Mouse (Mus musculus) hindbrain, embryonic 13.5 days (tissue): ENCODE data around the gene Snapc2. TPM values are rescaled to one million over a fixed set of nuclear protein-coding genes. Genes with fewer than 3 reads are reported as not detected.

Experiments used
- ATAC-seq: fragments of 200-750 bp; cut with Nextera tagmentation; 2 replicates; pipeline ENCODE4 v1.8.0; 2017; ENCODE audit warnings: moderate TSS enrichment; ENCODE audit not compliant: low FRiP score
- H3K27ac ChIP-seq: fragments of 300-500 bp; sonication (generic); 2 replicates; pipeline ENCODE4 v1.5.1; 2015; ENCODE audit warnings: inconsistent platforms, mild to moderate bottlenecking, moderate library complexity
- H3K27me3 ChIP-seq: fragments of 300-500 bp; sonication (generic); 2 replicates; pipeline ENCODE4 v1.6.1; 2015; ENCODE audit warnings: mild to moderate bottlenecking, inconsistent platforms
- H3K36me3 ChIP-seq: fragments of 300-500 bp; sonication (generic); 2 replicates; pipeline ENCODE4 v1.6.1; 2015; ENCODE audit warnings: mild to moderate bottlenecking, inconsistent platforms
- H3K4me1 ChIP-seq: fragments of 300-500 bp; sonication (generic); replicated peaks from 2 replicates; pipeline ENCODE4 v1.6.1; 2015; ENCODE audit warnings: inconsistent platforms
- H3K4me2 ChIP-seq: fragments of 300-500 bp; sonication (generic); 2 replicates; pipeline ENCODE4 v1.6.1; 2015; ENCODE audit warnings: inconsistent platforms, mild to moderate bottlenecking, moderate library complexity
- H3K4me3 ChIP-seq: fragments of 300-500 bp; sonication (generic); 2 replicates; pipeline ENCODE4 v1.5.1; 2015; ENCODE audit warnings: mild to moderate bottlenecking, inconsistent platforms
- H3K9ac ChIP-seq: fragments of 300-500 bp; sonication (generic); 2 replicates; pipeline ENCODE4 v1.6.1; 2015; ENCODE audit warnings: mild to moderate bottlenecking, inconsistent platforms
- H3K9me3 ChIP-seq: fragments of 300-500 bp; sonication (generic); 2 replicates; pipeline ENCODE4 v1.6.1; 2016; ENCODE audit warnings: inconsistent platforms
- WGBS: fragments of 180-500 bp; shearing (Covaris S2); methylation state at CpG from one replicate; pipeline ENCODE4 v1.1.7; 2015; 5-methylcytosine and 5-hydroxymethylcytosine counted together
- polyA plus RNA-seq: library from polyadenylated mRNA; unstranded; fragments of >200 nt; fragmentation: Nextera tagmentation; extraction: Ambion mirVana; gene quantifications from 2 replicates; pipeline ENCODE4 v1.2.1, GENCODE M21; 2015

Snapc2 gene
- polyA plus RNA-seq = 62.1 and 65.2 TPM in 2 replicates

DNA sequence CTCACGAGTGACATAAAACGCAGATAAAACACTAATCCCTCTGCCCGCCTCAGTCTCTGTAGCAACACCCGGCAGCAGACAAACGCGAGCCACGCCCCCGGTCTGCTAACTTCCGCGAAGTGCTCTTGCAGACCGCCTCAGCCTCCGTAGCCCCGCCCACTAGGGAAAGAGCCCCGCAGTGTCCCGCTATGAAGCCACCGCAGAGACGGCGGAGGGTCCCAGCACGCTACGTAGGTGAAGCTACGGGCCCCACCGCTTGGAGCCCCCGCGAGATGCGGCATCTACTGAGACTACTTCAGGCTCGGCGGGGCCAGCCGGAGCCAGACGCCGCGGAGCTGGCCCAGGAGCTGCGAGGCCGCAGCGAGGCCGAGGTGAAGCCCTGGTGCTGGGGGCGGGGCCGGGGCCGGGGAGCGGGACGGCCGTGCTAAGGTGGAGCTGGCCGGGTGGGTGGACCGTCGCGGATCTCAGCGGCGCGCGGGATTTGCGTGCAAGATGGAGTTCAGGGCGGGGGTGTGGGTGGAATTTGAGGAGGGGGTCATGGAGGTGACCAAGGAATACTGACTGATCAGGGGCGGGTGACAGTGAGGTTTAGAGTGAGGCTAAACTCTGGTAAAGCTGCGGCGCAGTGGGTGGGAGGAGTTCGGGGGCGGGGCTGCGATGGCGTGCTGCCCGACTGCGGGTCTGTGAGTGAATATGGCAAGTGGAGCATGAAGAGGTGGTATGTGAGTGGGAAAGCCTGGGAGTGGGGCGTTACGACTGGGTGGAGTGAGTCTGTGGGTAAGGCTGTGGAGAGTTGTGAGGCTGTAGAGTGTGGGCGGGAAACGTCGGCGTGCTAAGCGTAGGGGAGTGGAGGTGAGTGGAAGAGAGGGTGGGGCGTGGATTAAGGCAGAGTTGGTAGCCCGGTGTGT, at the start of gene Snapc2:
Gene Snapc2 (plus strand): TSS at position 147 of the 908 bp plus-strand sequence.
- Histone ChIP-seq H3K4me1 (peaks cover 74% of the 10 kb centered on the region), H3K9me3 (no peaks in the 10 kb centered on the region), H3K36me3 (peaks cover 40% of the 10 kb centered on the region), H3K4me2 (peak within 1 kb of the TSS; percentile 66), H3K4me3 (peak within 1 kb of the TSS; percentile 88), H3K27ac (peak within 1 kb of the TSS; percentile 96), H3K27me3 (peaks cover 11% of the 10 kb centered on the region), H3K9ac (peak within 1 kb of the TSS; percentile 92)
- WGBS = under 1% methylated on average over 69 of the region's 69 CpGs
- peak; percentile 85 for ATAC-seq

DNA sequence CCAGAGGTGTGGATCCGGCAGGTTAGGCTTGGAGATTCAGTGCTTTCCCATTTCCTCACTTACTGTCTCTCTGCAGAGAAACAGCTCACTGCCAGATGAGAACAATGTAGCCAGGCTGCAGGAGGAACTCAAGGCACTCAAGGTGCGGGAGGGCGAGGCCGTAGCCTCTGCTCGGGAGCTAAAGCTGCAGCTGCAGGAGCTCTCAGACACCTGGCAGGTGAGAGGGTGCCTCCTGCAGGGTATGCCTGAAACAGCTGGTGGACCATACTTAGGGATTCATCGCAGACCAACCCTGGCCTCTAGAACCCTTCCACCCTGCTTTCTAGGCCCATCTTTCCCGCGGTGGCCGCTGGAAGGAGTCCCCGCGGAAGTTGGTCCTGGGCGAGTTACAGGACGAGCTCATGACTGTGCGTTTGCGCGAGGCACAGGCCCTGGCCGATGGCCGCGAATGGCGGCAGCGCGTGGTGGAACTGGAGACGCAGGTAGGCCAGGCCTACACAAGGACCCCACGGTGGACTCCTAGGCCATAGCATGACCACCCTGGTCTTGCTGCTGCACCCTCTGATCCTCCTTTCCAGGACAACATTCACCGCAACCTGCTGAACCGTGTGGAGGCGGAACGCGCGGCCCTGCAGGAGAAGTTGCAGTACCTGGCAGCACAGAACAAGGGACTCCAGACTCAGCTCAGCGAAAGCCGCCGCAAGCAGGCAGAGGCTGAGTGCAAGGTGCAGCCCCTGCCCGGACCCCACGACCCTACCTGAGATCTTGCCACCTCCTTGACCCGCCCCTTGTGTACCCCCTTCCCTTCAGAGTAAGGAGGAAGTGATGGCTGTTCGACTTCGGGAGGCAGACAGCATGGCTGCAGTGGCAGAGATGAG, 47.4 kb upstream of the Snapc2 start:
- Histone ChIP-seq H3K4me1 (peaks cover 33% of the 10 kb centered on the region), H3K36me3 (peaks cover 96% of the 10 kb centered on the region), H3K4me3 (no peak overlapping the region), H3K9me3 (no peaks in the 10 kb centered on the region), H3K27ac (no peak overlapping the region), H3K4me2 (no peak overlapping the region), H3K27me3 (peaks cover 48% of the 10 kb centered on the region), H3K9ac (peak overlapping the region; percentile 43)
- 21% methylated on average over 38 of the region's 38 CpGs for WGBS
- no peak; the same call in 1 of the 2 replicates for ATAC-seq

DNA sequence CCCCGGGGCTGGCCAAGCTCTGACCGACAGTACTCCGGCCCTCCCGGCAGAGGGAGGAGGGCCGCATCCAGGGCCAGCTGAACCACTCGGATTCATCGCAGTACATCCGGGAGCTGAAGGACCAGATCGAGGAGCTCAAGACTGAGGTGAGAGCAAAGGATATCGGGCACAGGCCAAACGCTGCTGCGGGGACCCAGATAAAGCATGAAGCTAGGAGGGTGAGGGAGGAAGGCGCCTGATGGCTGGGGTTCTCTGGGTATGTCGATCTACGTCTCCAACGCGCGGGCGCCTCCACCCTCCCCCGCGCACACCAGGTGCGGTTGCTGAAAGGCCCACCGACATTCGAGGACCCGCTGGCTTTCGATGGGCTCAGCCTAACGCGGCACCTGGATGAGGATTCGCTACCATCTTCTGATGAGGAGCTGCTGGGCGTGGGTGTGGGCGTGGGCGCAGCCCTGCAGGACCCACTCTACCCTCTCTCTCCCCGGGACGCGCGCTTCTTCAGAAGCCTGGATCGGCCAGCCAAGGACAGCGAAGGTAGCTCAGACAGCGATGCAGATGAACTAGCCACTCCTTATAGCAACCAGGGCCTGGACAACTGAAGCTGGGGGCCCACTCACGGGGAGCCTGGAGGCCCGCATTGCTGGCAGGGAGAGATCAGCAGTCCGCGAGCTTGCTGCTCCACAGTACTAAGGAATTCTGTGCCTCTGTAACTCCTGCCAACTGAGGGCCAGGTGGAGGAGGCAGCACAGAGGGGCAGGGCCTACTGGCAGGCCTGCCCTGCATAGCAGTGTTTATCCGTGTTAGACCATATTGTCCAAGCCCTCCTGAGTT, 46.5 kb upstream of the Snapc2 start:
- Histone ChIP-seq H3K4me2 (peak overlapping the region; percentile 15; the same call in 1 of the 2 replicates), H3K27ac (no peak overlapping the region), H3K4me3 (peak overlapping the region; percentile 3; the same call in 1 of the 2 replicates), H3K36me3 (peaks cover 96% of the 10 kb centered on the region), H3K4me1 (peaks cover 41% of the 10 kb centered on the region), H3K9me3 (no peaks in the 10 kb centered on the region), H3K9ac (peak overlapping the region; percentile 43), H3K27me3 (peaks cover 48% of the 10 kb centered on the region)
- WGBS = 16% methylated on average over 44 of the region's 44 CpGs
- 0 out of 2 replicates have a peak, but pooled peaks have one; percentile 1 for ATAC-seq

DNA sequence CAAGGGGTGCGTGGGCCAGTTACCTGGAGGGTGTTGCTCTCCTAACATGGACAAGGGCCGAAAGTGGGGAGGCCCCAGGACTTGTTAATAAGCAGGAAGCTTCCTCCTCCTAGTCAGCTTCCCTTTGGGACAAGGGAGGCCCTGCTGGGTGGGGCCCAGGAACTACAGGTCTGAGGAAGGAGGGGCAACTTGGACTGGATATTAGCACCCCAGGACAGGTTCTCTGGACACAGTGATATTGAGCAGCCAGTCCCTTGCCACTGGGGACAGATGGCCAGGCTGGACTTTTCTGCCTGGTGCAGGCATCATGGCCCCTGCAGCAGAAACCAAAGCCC, 45.9 kb upstream of the Snapc2 start:
- 66% methylated on average over 2 of the region's 2 CpGs for WGBS
- ATAC-seq = no peak
- Histone ChIP-seq H3K36me3 (peaks cover 91% of the 10 kb centered on the region), H3K9me3 (no peaks in the 10 kb centered on the region), H3K4me1 (peaks cover 44% of the 10 kb centered on the region), H3K9ac (peak overlapping the region; percentile 43), H3K4me2 (peak overlapping the region; percentile 15; the same call in 1 of the 2 replicates), H3K27me3 (peaks cover 48% of the 10 kb centered on the region), H3K4me3 (peak overlapping the region; percentile 3; the same call in 1 of the 2 replicates), H3K27ac (no peak overlapping the region)

DNA sequence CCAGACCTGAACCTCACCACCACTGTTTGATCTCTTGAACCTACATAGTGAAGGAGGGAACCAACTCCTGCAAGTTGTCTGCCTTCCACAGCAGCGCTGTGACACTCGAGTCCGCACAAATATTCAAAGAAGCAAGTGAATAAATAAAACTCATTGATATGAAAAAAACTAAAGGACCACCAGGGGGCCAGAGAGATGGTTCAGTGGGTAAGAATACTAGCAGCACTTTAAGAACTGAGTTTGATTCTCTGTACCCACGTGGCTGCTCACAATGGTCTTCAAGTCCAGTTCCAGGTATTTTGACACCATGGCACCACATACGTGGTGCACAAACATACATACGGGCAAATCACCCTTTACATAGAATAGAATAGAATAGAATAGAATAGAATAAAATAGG, 41.8 kb upstream of the Snapc2 start:
- H3K27me3 ChIP-seq = peaks cover 12% of the 10 kb centered on the region
- H3K9me3 ChIP-seq = no peaks in the 10 kb centered on the region
- ATAC-seq = no peak
- WGBS = 72% methylated on average over 6 of the region's 6 CpGs
- peaks cover 61% of the 10 kb centered on the region for H3K36me3 ChIP-seq
- no peak overlapping the region for H3K27ac ChIP-seq
- no peak overlapping the region for H3K4me2 ChIP-seq
- no peak overlapping the region for H3K9ac ChIP-seq
- no peak overlapping the region for H3K4me3 ChIP-seq
- H3K4me1 ChIP-seq = peaks cover 73% of the 10 kb centered on the region

DNA sequence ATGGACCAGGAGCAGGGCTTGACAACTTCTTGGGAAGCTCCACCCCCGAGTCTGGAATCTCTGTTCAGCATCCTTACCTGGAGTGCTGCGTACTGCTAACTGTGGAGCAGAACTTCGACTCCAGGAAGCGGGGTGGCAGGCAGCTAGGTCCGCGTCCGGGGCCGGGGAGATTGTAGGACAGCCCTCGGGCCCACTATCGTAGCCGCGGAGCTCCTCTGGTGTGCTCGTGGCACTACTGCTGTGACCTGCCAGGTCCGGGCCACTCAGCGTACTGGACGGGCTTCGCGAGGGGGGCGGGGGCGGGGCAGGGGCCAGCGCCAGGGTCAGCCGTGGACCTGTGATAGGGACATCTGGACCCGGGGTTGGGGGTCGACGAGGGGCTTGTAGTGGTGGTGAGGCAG, 40.1 kb upstream of the Snapc2 start:
- ATAC-seq = no peak
- Histone ChIP-seq H3K27me3 (no peaks in the 10 kb centered on the region), H3K4me1 (peaks cover 64% of the 10 kb centered on the region), H3K27ac (peak overlapping the region; percentile 63), H3K4me3 (peak overlapping the region; percentile 50), H3K36me3 (peaks cover 45% of the 10 kb centered on the region), H3K9me3 (no peaks in the 10 kb centered on the region), H3K4me2 (peak overlapping the region; percentile 87), H3K9ac (peak overlapping the region; percentile 93)
- WGBS = 2% methylated on average over 25 of the region's 25 CpGs

DNA sequence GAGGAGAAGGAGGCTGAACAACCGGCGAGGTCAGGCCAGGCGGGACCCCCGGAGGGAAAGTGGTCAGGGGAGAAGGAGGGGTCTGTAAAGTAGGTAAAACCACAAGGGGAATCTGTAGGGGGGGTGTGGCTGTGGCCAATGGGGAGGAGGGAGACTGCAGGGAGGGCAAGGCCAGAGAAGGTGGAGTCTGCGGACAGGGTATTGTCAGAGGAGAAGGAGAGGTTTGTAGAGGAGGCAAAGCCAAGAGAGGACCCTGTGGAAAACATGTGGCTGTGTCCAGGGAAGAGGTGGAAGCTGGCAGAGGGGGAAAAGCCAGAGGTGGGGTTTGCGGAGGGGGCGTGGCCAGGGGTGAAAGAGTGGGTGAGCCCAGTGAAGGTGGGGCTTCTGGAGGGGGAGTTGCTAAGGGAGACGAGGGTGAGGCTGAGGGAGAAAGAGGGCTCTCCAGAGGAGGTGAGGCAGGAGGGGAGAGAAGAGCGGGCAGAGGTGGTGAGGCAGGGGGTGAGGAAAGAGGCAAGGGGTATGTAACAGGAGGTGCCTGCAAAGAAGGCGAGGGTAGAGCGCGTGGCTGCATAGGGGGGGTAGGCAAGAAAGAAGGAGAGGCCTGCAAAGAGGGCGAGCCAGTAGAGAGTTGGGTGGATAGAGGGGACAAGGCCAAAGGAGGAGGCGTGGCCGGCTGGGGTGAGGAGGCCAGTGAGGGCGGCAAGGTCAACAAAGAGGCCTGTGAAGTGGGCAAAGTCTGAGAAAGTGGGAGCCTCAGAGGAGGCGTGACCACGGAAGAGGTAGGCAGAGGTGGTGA, 39.5 kb upstream of the Snapc2 start:
- 4% methylated on average over 18 of the region's 18 CpGs for WGBS
- H3K4me1 ChIP-seq = peaks cover 62% of the 10 kb centered on the region
- peaks cover 40% of the 10 kb centered on the region for H3K36me3 ChIP-seq
- peak overlapping the region; percentile 87 for H3K4me2 ChIP-seq
- H3K9me3 ChIP-seq = no peaks in the 10 kb centered on the region
- no peaks in the 10 kb centered on the region for H3K27me3 ChIP-seq
- ATAC-seq = peak; percentile 5
- peak overlapping the region; percentile 50 for H3K4me3 ChIP-seq
- peak overlapping the region; percentile 93 for H3K9ac ChIP-seq
- H3K27ac ChIP-seq = peak overlapping the region; percentile 63

DNA sequence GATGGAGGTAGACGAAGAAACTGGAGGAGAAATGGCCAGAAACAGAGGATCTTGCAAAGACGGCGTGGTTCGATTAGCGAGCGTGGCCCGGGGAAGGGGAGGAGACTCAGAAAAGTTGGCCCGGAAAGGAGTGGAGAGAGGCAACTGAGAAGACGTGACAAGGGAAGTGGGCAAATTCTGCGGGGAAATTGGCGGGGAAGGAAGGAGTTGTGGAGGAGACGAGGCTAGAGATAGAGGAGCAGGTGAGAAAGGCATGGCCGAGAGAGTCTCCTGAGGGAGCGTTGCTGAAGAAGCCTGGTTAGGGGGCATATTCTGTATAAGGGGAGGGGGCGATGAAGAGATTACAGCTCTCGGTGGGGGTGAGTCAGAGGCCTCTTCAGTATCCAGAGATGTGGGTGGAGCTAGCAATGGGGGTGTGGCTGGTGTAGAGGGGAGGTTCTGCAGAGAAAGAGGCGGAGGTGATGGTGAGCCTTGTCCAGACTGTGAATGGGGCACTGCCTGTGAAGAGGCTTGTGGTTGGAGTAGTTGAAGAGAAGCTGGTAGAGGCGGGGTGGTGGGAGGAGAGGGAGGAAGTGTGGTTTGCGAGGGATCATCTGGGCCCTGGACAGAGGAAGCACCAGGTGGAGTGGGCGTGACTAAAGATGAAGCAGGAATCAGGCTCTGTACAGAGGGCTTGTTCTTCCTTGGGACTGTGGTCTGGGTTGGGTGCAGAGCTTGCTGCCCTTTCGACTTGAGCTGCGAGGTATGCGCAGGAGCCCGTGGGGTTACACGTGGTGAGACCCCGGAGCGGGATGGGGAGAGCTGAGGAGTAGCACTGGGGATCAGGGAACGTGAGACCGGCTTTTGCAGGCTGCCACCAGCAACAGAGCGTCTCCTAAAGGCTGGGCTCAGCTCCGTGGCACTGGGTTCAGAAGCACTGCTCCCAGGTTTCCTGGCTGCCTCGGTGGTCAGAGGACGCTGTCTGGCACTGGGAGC, 38.6 kb upstream of the Snapc2 start:
- peaks cover 59% of the 10 kb centered on the region for H3K4me1 ChIP-seq
- no peak for ATAC-seq
- WGBS = 10% methylated on average over 33 of the region's 33 CpGs

DNA sequence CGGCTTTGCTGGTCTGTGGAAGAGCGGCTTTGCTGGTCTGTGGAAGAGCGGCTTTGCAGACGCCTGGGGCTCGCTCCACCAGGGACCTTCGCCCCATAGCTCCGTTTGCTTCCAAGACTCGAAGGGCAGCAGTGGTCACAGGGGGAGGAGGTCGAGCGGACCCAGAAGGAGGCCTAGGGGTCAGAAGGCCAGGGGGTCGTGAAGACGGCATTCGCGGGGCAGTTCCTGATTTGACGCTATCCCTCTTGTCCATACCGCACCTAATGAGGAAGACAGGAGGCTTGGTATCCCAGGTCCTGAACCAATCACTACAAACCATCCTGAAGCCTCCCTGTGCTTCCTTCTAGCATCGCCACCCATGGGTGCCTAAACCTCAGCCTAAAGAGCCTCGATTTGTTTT, 36.6 kb upstream of the Snapc2 start:
- peaks cover 50% of the 10 kb centered on the region for H3K4me1 ChIP-seq
- WGBS = 2% methylated on average over 18 of the region's 18 CpGs
- ATAC-seq = peak; percentile 4; the same call in 1 of the 2 replicates

More for the DNA sequence above, 38.6 kb upstream of the Snapc2 start:
- Histone ChIP-seq H3K9ac (peak overlapping the region; percentile 93), H3K27ac (peak overlapping the region; percentile 63; the same call in 1 of the 2 replicates), H3K36me3 (peaks cover 31% of the 10 kb centered on the region), H3K9me3 (no peaks in the 10 kb centered on the region), H3K27me3 (no peaks in the 10 kb centered on the region), H3K4me2 (peak overlapping the region; percentile 87), H3K4me3 (peak overlapping the region; percentile 50)

More for the DNA sequence above, 36.6 kb upstream of the Snapc2 start:
- Histone ChIP-seq H3K27ac (peak overlapping the region; percentile 97), H3K36me3 (peaks cover 12% of the 10 kb centered on the region), H3K4me2 (peak overlapping the region; percentile 87), H3K4me3 (peak overlapping the region; percentile 68), H3K9me3 (no peaks in the 10 kb centered on the region), H3K27me3 (0 out of 2 replicates have a peak, but pooled peaks cover 2% of the 10 kb centered on the region), H3K9ac (peak overlapping the region; percentile 93)
